Mouse (Mus musculus): ENCODE measurements around the gene Hfe2. TPM values are rescaled to one million over a fixed set of nuclear protein-coding genes. Genes with fewer than 3 reads are reported as not detected.

Gene Hfe2
- polyA plus RNA-seq, 1 experiment from 2014 or later, result 0.68 TPM

- H3K9ac ChIP-seq, result no peak overlapping the region
- H3K4me3 ChIP-seq, result no peak overlapping the region; the same call in 1 of the 2 replicates
- no peaks in the 10 kb centered on the region for H3K9me3 ChIP-seq (replicated peaks)
- no peak for ATAC-seq
- H3K27me3 ChIP-seq (replicated peaks), result no peaks in the 10 kb centered on the region
- WGBS (ENCODE audit: insufficient replicate concordance), result 47% methylated on average over 10 of the region's 10 CpGs
- H3K4me1 ChIP-seq, result peaks cover 69% of the 10 kb centered on the region
- peak overlapping the region; percentile 52 for H3K27ac ChIP-seq
- peaks cover 25% of the 10 kb centered on the region for H3K36me3 ChIP-seq
- H3K4me2 ChIP-seq, result peak overlapping the region; percentile 5; the same call in 1 of the 2 replicates
Measured at GRCm38 (mm10) chr3:96561946-96562681, 37.1 kb downstream of the Hfe2 start.

GRCm38 (mm10) chr3:96563267-96563666 is 38.3 kb downstream of the Hfe2 start:
- H3K27me3 ChIP-seq (replicated peaks), result no peaks in the 10 kb centered on the region
- WGBS (ENCODE audit: insufficient replicate concordance), result 67% methylated on average over 8 of the region's 8 CpGs
- H3K36me3 ChIP-seq, result peaks cover 25% of the 10 kb centered on the region
- no peak for ATAC-seq
- no peak overlapping the region for H3K4me2 ChIP-seq
- H3K9ac ChIP-seq, result no peak overlapping the region
- peak overlapping the region; percentile 37 for H3K27ac ChIP-seq
- peaks cover 72% of the 10 kb centered on the region for H3K4me1 ChIP-seq
- H3K9me3 ChIP-seq (replicated peaks), result no peaks in the 10 kb centered on the region
- H3K4me3 ChIP-seq, result no peak overlapping the region

- 39% methylated on average over 10 of the region's 10 CpGs for whole genome bisulfite sequencing (ENCODE audit: insufficient replicate concordance)
- no peaks in the 10 kb centered on the region for H3K27me3 ChIP-seq (replicated peaks)
- H3K9ac ChIP-seq, result no peak overlapping the region; the same call in 1 of the 2 replicates
- H3K27ac ChIP-seq, result peak overlapping the region; percentile 67
- peaks cover 25% of the 10 kb centered on the region for H3K36me3 ChIP-seq
- H3K4me1 ChIP-seq, result peaks cover 69% of the 10 kb centered on the region
- H3K4me2 ChIP-seq, result peak overlapping the region; percentile 49
- ATAC-seq, result peak; percentile 45
- no peaks in the 10 kb centered on the region for H3K9me3 ChIP-seq (replicated peaks)
- H3K4me3 ChIP-seq, result no peak overlapping the region
Measured at GRCm38 (mm10) chr3:96563911-96564632, 39.1 kb downstream of the Hfe2 start.

GRCm38 (mm10) chr3:96564633-96565032 is 39.7 kb downstream of the Hfe2 start:
- Histone ChIP-seq H3K27ac (peak overlapping the region; percentile 67), H3K4me3 (0 out of 2 replicates have a peak overlapping the region, but pooled peaks have one; percentile 18), H3K9ac (peak overlapping the region; percentile 55; the same call in 1 of the 2 replicates), H3K4me2 (peak overlapping the region; percentile 49), H3K27me3 (replicated peaks) (no peaks in the 10 kb centered on the region; the same call in 1 of the 2 replicates), H3K4me1 (peaks cover 65% of the 10 kb centered on the region), H3K9me3 (replicated peaks) (no peaks in the 10 kb centered on the region), H3K36me3 (peaks cover 19% of the 10 kb centered on the region)
- peak; percentile 36 for ATAC-seq
- WGBS (ENCODE audit: insufficient replicate concordance), result 21% methylated on average over 7 of the region's 7 CpGs

GRCm38 (mm10) chr3:96565105-96565504 is 40.1 kb downstream of the Hfe2 start:
- peak overlapping the region; percentile 49 for H3K4me2 ChIP-seq
- 56% methylated on average over 3 of the region's 3 CpGs for WGBS (ENCODE audit: insufficient replicate concordance)
- H3K4me3 ChIP-seq, result no peak overlapping the region
- H3K27ac ChIP-seq, result peak overlapping the region; percentile 59
- no peaks in the 10 kb centered on the region for H3K9me3 ChIP-seq (replicated peaks)
- H3K36me3 ChIP-seq, result peaks cover 14% of the 10 kb centered on the region
- no peak for ATAC-seq
- peak overlapping the region; percentile 55; the same call in 1 of the 2 replicates for H3K9ac ChIP-seq
- no peaks in the 10 kb centered on the region; the same call in 1 of the 2 replicates for H3K27me3 ChIP-seq (replicated peaks)
- peaks cover 65% of the 10 kb centered on the region for H3K4me1 ChIP-seq

- H3K4me1 ChIP-seq, result peaks cover 67% of the 10 kb centered on the region
- H3K4me2 ChIP-seq, result no peak overlapping the region
- no peaks in the 10 kb centered on the region for H3K9me3 ChIP-seq (replicated peaks)
- no peak for ATAC-seq
- WGBS (ENCODE audit: insufficient replicate concordance), result 66% methylated on average over 8 of the region's 8 CpGs
- no peaks in the 10 kb centered on the region; the same call in 1 of the 2 replicates for H3K27me3 ChIP-seq (replicated peaks)
- no peak overlapping the region for H3K9ac ChIP-seq
- no peaks in the 10 kb centered on the region for H3K36me3 ChIP-seq
- no peak overlapping the region for H3K27ac ChIP-seq
- H3K4me3 ChIP-seq, result no peak overlapping the region
Measured at GRCm38 (mm10) chr3:96566661-96567450, 41.9 kb downstream of the Hfe2 start.

GRCm38 (mm10) chr3:96568605-96569004 is 43.6 kb downstream of the Hfe2 start:
- H3K9ac ChIP-seq, result no peak overlapping the region
- ATAC-seq, result no peak
- H3K27ac ChIP-seq, result no peak overlapping the region
- no peak overlapping the region for H3K4me3 ChIP-seq
- no peaks in the 10 kb centered on the region; the same call in 1 of the 2 replicates for H3K27me3 ChIP-seq (replicated peaks)
- peaks cover 69% of the 10 kb centered on the region for H3K4me1 ChIP-seq
- 70% methylated on average over 8 of the region's 8 CpGs for WGBS (ENCODE audit: insufficient replicate concordance)
- no peaks in the 10 kb centered on the region for H3K9me3 ChIP-seq (replicated peaks)
- H3K4me2 ChIP-seq, result no peak overlapping the region
- H3K36me3 ChIP-seq, result no peaks in the 10 kb centered on the region

GRCm38 (mm10) chr3:96569506-96569905 is 44.5 kb downstream of the Hfe2 start:
- Histone ChIP-seq H3K4me1 (peaks cover 68% of the 10 kb centered on the region), H3K9ac (no peak overlapping the region), H3K4me3 (no peak overlapping the region), H3K4me2 (no peak overlapping the region), H3K27me3 (replicated peaks) (no peaks in the 10 kb centered on the region; the same call in 1 of the 2 replicates), H3K36me3 (no peaks in the 10 kb centered on the region), H3K27ac (no peak overlapping the region), H3K9me3 (replicated peaks) (no peaks in the 10 kb centered on the region)
- WGBS (ENCODE audit: insufficient replicate concordance), result 87% methylated on average over 13 of the region's 13 CpGs
- ATAC-seq, result no peak

- Histone ChIP-seq H3K27me3 (replicated peaks) (no peaks in the 10 kb centered on the region; the same call in 1 of the 2 replicates), H3K9me3 (replicated peaks) (no peaks in the 10 kb centered on the region), H3K27ac (peak overlapping the region; percentile 37; the same call in 1 of the 2 replicates), H3K4me1 (peaks cover 63% of the 10 kb centered on the region), H3K4me2 (no peak overlapping the region), H3K4me3 (no peak overlapping the region), H3K36me3 (no peaks in the 10 kb centered on the region), H3K9ac (no peak overlapping the region)
- 73% methylated on average over 11 of the region's 11 CpGs for WGBS (ENCODE audit: insufficient replicate concordance)
- ATAC-seq, result 0 out of 2 replicates have a peak, but pooled peaks have one; percentile 32
Measured at GRCm38 (mm10) chr3:96569966-96570605, 45.1 kb downstream of the Hfe2 start.

- Histone ChIP-seq H3K27me3 (replicated peaks) (no peaks in the 10 kb centered on the region; the same call in 1 of the 2 replicates), H3K4me1 (peaks cover 63% of the 10 kb centered on the region), H3K9ac (no peak overlapping the region), H3K9me3 (replicated peaks) (no peaks in the 10 kb centered on the region), H3K36me3 (no peaks in the 10 kb centered on the region), H3K4me2 (no peak overlapping the region), H3K27ac (peak overlapping the region; percentile 37; the same call in 1 of the 2 replicates), H3K4me3 (no peak overlapping the region)
- whole genome bisulfite sequencing (ENCODE audit: insufficient replicate concordance), result 47% methylated on average over 7 of the region's 7 CpGs
- ATAC-seq, result no peak
Measured at GRCm38 (mm10) chr3:96570643-96571042, 45.7 kb downstream of the Hfe2 start.

- WGBS (ENCODE audit: insufficient replicate concordance), result 48% methylated on average over 2 of the region's 2 CpGs
- Histone ChIP-seq H3K27ac (no peak overlapping the region), H3K4me3 (no peak overlapping the region), H3K9ac (no peak overlapping the region), H3K9me3 (replicated peaks) (no peaks in the 10 kb centered on the region), H3K36me3 (no peaks in the 10 kb centered on the region), H3K4me2 (no peak overlapping the region), H3K4me1 (peaks cover 63% of the 10 kb centered on the region), H3K27me3 (replicated peaks) (no peaks in the 10 kb centered on the region; the same call in 1 of the 2 replicates)
- no peak for ATAC-seq
Measured at GRCm38 (mm10) chr3:96571336-96571735, 46.4 kb downstream of the Hfe2 start.

All from liver, embryonic 12.5 days (tissue).